Mouse (Mus musculus) testis, adult 2 months (tissue): Measurements from ENCODE around the gene Baz2b. TPM values are rescaled to one million over a fixed set of nuclear protein-coding genes. Genes with fewer than 3 reads are reported as not detected.
"Not testable (repeated sequence)": the region's sequence is repeated elsewhere in the genome, so short reads cannot be mapped to it uniquely, and the experiment has no call there.

Experiments used
- H3K27ac ChIP-seq: fragments of 200-500 bp; 2 replicates; pipeline ENCODE4 v1.5.1; 2012; ENCODE audit warnings: low read depth, low read length; ENCODE audit not compliant: control insufficient read depth, insufficient read depth
- H3K27me3 ChIP-seq: fragments of 200-500 bp; 2 replicates; pipeline ENCODE4 v1.6.1; 2012; ENCODE audit warnings: mild to moderate bottlenecking, low read length, moderate library complexity; ENCODE audit not compliant: control insufficient read depth, insufficient read depth
- H3K36me3 ChIP-seq: fragments of 200-500 bp; 2 replicates; pipeline ENCODE4 v1.6.1; 2012; ENCODE audit warnings: mild to moderate bottlenecking, low read length; ENCODE audit not compliant: control insufficient read depth, insufficient read depth
- H3K4me1 ChIP-seq: fragments of 200-500 bp; 2 replicates; pipeline ENCODE4 v1.6.1; 2012; ENCODE audit warnings: low read length; ENCODE audit not compliant: control insufficient read depth, insufficient read depth
- H3K4me3 ChIP-seq: fragments of 200-500 bp; 2 replicates; pipeline ENCODE4 v1.5.1; 2012; ENCODE audit warnings: low read depth, mild to moderate bottlenecking, low read length, moderate library complexity, mixed read lengths; ENCODE audit not compliant: control insufficient read depth
- CTCF ChIP-seq: fragments of 200-500 bp; IDR thresholded peaks from 2 replicates; pipeline ENCODE4 v1.5.1; 2012; ENCODE audit warnings: low read depth, mild to moderate bottlenecking, inconsistent platforms, low read length, moderate library complexity; ENCODE audit not compliant: control insufficient read depth, insufficient read depth, insufficient replicate concordance
- POLR2A ChIP-seq: fragments of 200-500 bp; IDR thresholded peaks from 2 replicates; pipeline ENCODE4 v1.6.1; 2012; ENCODE audit warnings: low read depth, mild to moderate bottlenecking, inconsistent platforms, low read length, moderate library complexity; ENCODE audit not compliant: control insufficient read depth
- polyA plus RNA-seq: library from polyadenylated mRNA; depleted of rRNA; stranded (reverse); fragments of >200 nt; gene quantifications from 2 replicates; pipeline ENCODE4 v1.2.3, GENCODE M21; 2012

Baz2b gene
- polyA plus RNA-seq, 1 experiment, result 20.0 TPM

DNA sequence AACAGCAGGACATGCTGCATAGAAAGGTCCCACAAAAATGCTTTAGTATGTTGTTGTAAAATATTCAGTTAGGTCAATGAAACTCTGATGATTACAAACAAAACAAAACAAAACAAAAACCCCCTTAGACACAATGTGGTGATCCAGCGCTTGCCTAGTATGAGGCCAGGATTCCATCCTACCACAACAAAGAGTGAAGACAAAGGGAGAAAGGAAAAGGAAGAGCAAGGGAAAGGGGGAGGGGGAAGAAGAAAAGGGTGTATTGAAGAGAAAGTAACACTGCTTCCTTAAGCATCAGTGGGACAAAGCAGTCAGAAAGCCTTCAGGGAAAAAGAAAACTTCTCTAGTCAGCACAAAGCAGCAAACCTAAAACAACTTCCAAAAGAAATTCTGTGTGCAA lies 133.6 kb downstream of the Baz2b start:
- H3K27ac ChIP-seq, result no peak overlapping the region
- no peak overlapping the region for H3K4me3 ChIP-seq
- H3K4me1 ChIP-seq, result no peaks in the 10 kb centered on the region
- no peaks in the 10 kb centered on the region for H3K27me3 ChIP-seq
- TF ChIP-seq CTCF (no peak), POLR2A (no peak)
- H3K36me3 ChIP-seq, result no peaks in the 10 kb centered on the region

DNA sequence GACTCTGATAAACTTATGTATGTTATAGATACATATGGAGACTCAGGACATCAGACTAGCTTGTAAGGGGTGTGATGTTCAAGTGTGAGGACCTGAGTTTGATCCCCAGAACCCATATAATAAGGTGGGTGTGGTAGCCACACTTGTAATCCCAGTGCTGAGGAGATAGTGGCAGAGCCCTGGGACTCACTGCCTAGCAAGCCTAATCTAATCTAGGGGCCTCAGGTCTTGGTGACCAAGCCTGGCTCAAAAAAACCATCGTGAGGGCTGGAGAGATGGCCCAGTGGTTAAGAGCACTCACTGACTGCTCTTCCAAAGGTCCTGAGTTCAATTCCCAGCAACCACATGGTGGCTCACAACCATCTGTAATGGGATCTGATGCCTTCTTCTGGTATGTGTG lies 135.8 kb downstream of the Baz2b start:
- not testable (repeated sequence) for H3K4me3 ChIP-seq, H3K36me3 ChIP-seq, H3K4me1 ChIP-seq, H3K27ac ChIP-seq, H3K27me3 ChIP-seq

DNA sequence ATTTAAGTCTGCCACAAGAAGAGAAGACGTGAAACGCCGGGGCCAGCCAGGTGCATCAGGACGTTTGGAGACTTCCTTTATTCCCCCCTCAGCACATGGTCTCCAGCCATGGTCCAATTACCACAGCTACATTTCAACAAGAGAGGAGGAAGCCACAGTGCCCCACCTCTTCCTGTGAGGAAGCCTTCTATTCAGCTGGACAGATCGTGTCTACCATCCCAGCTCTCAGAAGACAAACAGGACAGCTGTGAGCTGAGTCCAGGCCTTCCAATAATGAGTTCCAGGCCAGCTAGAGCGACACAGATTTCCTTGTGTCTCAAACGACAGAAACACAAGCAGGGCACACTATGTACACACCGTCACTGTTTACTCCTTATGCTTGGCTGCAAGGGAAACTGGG lies 137.8 kb downstream of the Baz2b start:
- Histone ChIP-seq H3K4me3 (no peak overlapping the region), H3K27me3 (no peaks in the 10 kb centered on the region), H3K4me1 (no peaks in the 10 kb centered on the region), H3K27ac (no peak overlapping the region), H3K36me3 (no peaks in the 10 kb centered on the region)
- no peak for TF ChIP-seq POLR2A
- TF ChIP-seq CTCF, result no peak

DNA sequence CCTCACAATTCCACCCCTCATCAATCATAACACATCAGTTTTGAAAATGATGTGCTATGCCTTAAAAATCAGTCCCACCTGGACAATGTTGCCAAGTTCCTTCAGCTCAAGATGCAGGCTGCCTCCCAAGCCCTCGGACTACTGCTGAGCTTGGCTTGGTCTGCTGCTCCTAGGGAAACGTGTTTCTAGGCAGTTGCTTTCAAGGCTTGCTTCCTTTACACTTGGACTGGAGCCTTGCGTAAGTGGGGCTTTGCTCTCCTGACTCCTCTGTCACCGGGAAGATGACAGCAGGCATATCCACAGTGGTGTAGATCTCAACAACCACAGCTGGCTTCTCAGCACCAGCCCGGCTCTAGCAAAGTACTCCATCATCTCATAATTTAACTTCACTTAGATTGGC lies 138.7 kb downstream of the Baz2b start:
- TF ChIP-seq CTCF (no peak), POLR2A (no peak)
- Histone ChIP-seq H3K4me3 (no peak overlapping the region), H3K27me3 (no peaks in the 10 kb centered on the region), H3K36me3 (no peaks in the 10 kb centered on the region), H3K27ac (no peak overlapping the region), H3K4me1 (no peaks in the 10 kb centered on the region)

DNA sequence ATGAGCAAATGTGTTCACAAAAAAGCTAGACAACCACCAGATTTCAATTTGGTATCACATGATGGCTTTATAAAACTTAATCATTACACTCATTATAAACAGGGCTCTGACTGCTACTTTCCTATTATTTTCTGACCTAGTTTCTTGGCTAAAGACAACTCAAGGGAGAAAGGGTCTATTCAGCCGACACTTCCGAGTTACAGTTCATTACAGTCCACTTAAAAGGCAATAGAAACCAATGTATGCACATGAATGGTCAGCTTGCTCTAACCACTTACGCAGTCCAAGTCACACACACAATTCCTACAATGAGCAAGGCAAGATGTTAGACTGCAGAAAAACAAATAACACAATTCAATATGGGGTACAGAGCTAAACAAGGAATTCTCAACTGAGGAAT lies 141.2 kb downstream of the Baz2b start:
- TF ChIP-seq POLR2A (no peak), CTCF (no peak)
- no peaks in the 10 kb centered on the region for H3K4me1 ChIP-seq
- H3K36me3 ChIP-seq, result no peaks in the 10 kb centered on the region
- H3K27ac ChIP-seq, result no peak overlapping the region
- H3K4me3 ChIP-seq, result no peak overlapping the region
- H3K27me3 ChIP-seq, result no peaks in the 10 kb centered on the region

DNA sequence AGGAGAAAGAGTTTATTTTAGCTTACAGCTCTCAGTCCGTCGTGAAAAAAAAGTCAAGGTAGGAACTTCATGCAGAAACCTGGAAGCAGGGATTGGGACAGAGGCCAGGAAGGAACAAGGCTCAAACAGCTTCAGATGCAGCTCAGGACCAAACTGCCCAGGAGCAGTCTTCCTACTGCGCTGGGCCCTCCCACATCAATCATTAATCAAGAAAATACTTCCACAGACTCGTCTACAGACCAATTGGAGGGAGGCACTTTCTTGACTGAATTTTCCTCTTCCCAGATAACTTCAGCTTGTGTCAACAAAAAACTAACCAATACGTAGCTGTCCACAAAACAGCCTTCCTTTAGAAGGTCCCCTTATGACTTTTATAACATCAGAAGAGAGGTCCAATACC lies 144.2 kb downstream of the Baz2b start:
- TF ChIP-seq CTCF (no peak), POLR2A (no peak)
- no peaks in the 10 kb centered on the region for H3K36me3 ChIP-seq
- H3K27me3 ChIP-seq, result no peaks in the 10 kb centered on the region
- no peaks in the 10 kb centered on the region for H3K4me1 ChIP-seq
- H3K4me3 ChIP-seq, result no peak overlapping the region
- no peak overlapping the region for H3K27ac ChIP-seq

DNA sequence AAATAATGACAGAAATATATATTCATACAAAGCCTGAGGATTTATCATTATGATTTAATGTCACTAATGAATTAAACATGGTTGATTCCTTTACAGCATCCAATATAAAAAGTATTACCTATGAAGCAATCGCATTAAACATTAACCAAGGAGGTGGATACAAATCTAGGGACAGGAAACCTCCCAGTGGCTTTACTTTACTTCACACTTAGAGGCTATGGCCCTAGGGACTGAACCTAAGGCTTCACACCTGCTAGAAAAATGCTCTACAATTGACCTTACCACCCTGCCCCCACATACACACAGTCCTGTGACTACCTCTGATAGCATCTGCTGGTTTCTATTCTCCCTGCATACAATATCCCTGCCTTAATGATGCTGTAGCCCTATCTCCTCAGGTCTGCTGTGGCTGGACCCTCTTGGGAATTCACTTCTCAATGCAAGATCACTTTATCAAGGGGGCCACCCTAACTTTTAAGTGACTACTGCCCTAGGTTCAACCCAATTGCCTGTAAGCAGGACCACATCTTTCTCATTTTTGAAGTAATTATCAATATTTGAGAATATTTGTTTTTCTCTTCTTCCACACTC lies 149.4 kb downstream of the Baz2b start:
- H3K27me3 ChIP-seq, result no peaks in the 10 kb centered on the region
- no peaks in the 10 kb centered on the region for H3K36me3 ChIP-seq
- TF ChIP-seq CTCF, result no peak
- no peak for TF ChIP-seq POLR2A

DNA sequence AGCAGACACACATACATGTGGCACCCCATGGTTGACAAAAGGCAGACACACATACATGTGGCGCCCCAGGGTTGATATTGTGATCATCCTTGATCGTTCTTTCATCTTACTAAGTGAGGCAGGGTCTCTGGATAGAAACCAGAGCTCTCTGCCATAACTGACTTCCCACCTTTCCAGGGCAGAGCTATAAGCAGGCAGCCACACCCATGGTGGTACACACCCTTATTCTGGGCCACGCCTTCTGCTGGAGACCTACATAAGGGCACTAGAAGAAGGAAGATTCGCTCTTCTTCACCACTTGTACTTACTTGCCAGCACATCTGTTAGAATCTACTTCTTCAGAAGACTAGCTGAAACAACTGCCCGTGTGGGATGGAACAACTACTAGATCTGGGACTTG lies 150.3 kb downstream of the Baz2b start:
- Histone ChIP-seq H3K27me3 (no peaks in the 10 kb centered on the region), H3K4me1 (no peaks in the 10 kb centered on the region), H3K27ac (no peak overlapping the region), H3K4me3 (no peak overlapping the region), H3K36me3 (no peaks in the 10 kb centered on the region)
- no peak for TF ChIP-seq CTCF
- TF ChIP-seq POLR2A, result no peak

More for the DNA sequence above, 149.4 kb downstream of the Baz2b start:
- Histone ChIP-seq H3K27ac (no peak overlapping the region), H3K4me3 (no peak overlapping the region), H3K4me1 (no peaks in the 10 kb centered on the region)
